Mouse (Mus musculus) frontal cortex, adult 2 months (tissue): ENCODE data around the gene Pxn. TPM values are rescaled to one million over a fixed set of nuclear protein-coding genes. Genes with fewer than 3 reads are reported as not detected.
"Not testable (repeated sequence)": the region's sequence is repeated elsewhere in the genome, so short reads cannot be mapped to it uniquely, and the experiment has no call there.

ENCODE experiments used
- DNase-seq, 2 experiments: peaks; one replicate each; pipeline ENCODE4 v3.0.0; 2022; ENCODE audit warnings: low spot score in 1 of 2; ENCODE audit errors: extremely low spot score in 1 of 2
- polyA plus RNA-seq: library from polyadenylated mRNA; depleted of rRNA; stranded (reverse); fragments of >200 nt; gene quantifications from 2 replicates; pipeline ENCODE4 v1.2.3, GENCODE M21; 2012

Gene Pxn
- polyA plus RNA-seq, 1 experiment: 36.9 TPM

- DNase-seq: no peak
These were observed 20.8 kb upstream of the Pxn start for GRCm38 (mm10) chr5:115485489-115486205.

- no peak for DNase-seq
These were observed 19.8 kb upstream of the Pxn start for GRCm38 (mm10) chr5:115486726-115487125.

- no peak for DNase-seq
These were observed 19.1 kb upstream of the Pxn start for GRCm38 (mm10) chr5:115487353-115487752.

GRCm38 (mm10) chr5:115487942-115488580, 18.4 kb upstream of the Pxn start:
- DNase-seq: no peak

- peak; percentile 71 to 85 for DNase-seq
These were observed 17.4 kb upstream of the Pxn start for GRCm38 (mm10) chr5:115488841-115489698.

- DNase-seq: peak; percentile 75 to 88
These were observed 16.5 kb upstream of the Pxn start for GRCm38 (mm10) chr5:115489699-115490637.

GRCm38 (mm10) chr5:115490638-115491000, 15.9 kb upstream of the Pxn start:
- DNase-seq: no peak

- no peak for DNase-seq
These were observed 15.4 kb upstream of the Pxn start for GRCm38 (mm10) chr5:115491076-115491475.

GRCm38 (mm10) chr5:115491771-115492322, 14.6 kb upstream of the Pxn start:
- no peak for DNase-seq

GRCm38 (mm10) chr5:115492711-115493335, 13.7 kb upstream of the Pxn start:
- DNase-seq: no peak

- no peak for DNase-seq
These were observed 13.0 kb upstream of the Pxn start for GRCm38 (mm10) chr5:115493441-115493840.

- DNase-seq: not testable (repeated sequence)
These were observed 10.9 kb upstream of the Pxn start for GRCm38 (mm10) chr5:115495618-115496017.

GRCm38 (mm10) chr5:115497033-115497432, 9.4 kb upstream of the Pxn start:
- DNase-seq: peak in 1 of 2 experiments; percentile 49

GRCm38 (mm10) chr5:115498307-115499240, 7.9 kb upstream of the Pxn start:
- DNase-seq: no peak

GRCm38 (mm10) chr5:115500383-115500935, 6.0 kb upstream of the Pxn start:
- DNase-seq: no peak

GRCm38 (mm10) chr5:115503035-115503434, 3.4 kb upstream of the Pxn start:
- DNase-seq: no peak

- not testable (repeated sequence) for DNase-seq
These were observed 859 bp upstream of the Pxn start for GRCm38 (mm10) chr5:115505617-115506016.
